Mouse (Mus musculus) right cerebral cortex, postnatal 4 days (tissue): Measurements from ENCODE around the gene Mybl2.
A peak's percentile ranks its signal among the peaks of the same experiment; 100 is the strongest.
"Not testable (repeated sequence)": the region's sequence is repeated elsewhere in the genome, so short reads cannot be mapped to it uniquely, and the experiment has no call there.

Experiments used
- DNase-seq: peaks from one replicate; pipeline ENCODE4 v3.0.0-alpha.2; 2022

Gene Mybl2

GRCm38 (mm10) chr2:163054335-163054840 is at the start of gene Mybl2:
Gene Mybl2, plus strand, starts transcription at chr2:163054687.
- DNase-seq, result peak; percentile 82

DNA sequence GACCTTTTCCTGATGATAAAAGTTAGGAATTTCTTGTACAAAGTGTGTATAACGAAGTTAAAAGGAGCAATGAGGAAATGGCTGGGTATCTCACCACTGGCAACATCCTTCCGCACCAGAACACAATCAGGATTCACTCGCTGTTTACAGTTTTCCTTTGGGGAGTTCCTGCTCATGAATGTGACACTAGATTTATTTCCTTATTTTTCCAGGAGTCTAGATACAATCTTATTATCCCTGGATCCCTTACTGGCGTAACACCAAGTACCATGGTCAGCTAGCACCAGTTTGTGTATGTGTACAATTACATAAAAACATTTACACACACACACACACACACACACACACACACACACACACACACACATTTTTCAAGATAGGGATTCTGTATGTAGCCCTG is 47.2 kb upstream of the Mybl2 start:
- DNase-seq, result no peak

DNA sequence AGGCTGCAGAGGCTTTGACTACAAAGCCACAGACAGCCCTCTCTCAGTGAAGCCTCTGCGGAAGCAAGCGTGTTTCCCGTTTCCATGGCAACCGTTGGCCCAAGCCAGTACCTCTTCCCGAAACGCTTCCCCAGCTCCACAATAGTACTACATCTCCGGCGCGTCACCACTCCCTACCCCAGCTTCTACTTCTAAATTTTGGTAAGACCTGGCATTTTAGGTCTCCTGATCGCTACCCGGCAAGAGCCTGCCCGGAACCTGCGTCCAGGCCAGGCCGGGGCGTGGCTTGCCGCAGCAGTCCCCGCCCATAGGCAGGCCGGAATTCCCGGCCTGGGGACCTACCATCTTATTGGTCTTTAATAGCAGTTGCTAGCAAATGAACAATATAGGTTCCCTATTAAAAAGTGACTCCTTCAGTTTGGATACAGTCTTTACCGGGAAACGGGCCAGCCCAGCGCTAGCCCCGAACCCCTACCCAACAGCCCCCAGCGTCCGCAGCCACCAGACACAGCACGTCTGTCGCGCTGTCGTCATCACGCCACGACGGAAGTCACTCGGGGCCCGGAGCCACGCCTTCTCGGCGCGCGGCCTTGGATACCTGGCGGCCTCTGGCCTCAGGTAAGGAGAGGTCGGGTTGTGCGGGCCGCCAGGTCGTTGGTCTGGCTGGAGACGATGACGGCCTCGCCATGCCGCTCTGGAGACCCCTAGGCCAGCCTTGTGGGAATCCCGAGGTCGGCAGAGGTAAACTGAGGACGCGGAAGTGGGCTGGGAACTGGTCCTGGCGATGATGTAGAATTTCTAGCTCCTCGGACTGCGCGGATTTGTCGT is 37.4 kb upstream of the Mybl2 start, which contains the start of gene Ift52:
Gene Ift52, plus strand, starts transcription at position 439 of the 828 bp plus-strand sequence.
- peak; percentile 90 for DNase-seq

DNA sequence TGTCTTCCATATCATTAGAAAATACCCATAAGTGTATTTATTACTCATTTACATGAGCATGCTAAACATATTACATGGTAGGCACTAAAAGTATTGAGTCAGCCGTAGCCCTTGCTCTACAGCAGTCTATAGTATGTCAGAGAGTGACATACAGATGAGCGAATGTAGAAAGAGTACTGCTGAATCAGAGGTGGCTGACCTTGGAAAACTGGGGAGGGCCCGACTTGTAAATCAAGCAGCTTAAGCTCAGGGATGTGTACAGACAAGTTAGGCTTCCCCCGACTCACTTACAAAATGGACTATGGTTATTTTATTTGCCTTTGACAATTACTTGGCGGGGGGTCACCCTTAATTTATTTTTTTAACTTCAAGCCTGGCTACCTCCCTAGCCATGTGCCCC is 23.2 kb upstream of the Mybl2 start:
- DNase-seq, result no peak

DNA sequence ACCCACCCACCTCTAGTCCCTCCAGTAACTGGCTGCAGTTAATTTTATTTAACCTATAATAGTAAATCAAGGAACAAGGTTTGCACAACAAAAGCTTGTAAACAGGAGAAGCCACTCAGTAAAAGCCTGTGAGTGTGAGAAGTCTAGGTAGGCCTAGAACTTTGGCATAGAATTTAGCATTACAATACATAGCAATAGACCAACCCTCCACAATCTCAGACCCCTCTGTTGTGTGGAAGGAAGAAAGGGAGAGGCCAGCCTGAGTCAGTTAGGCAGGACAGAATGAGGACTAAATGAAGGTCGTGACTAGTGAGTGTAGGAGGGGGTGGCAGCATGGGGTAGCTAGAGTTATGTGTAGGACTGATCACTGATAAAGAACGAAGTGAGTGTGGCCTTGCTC is 22.7 kb upstream of the Mybl2 start:
- DNase-seq, result no peak

GRCm38 (mm10) chr2:163032622-163033021 is 21.9 kb upstream of the Mybl2 start:
- no peak for DNase-seq

GRCm38 (mm10) chr2:163039940-163040339 is 14.5 kb upstream of the Mybl2 start:
- DNase-seq, result no peak

DNA sequence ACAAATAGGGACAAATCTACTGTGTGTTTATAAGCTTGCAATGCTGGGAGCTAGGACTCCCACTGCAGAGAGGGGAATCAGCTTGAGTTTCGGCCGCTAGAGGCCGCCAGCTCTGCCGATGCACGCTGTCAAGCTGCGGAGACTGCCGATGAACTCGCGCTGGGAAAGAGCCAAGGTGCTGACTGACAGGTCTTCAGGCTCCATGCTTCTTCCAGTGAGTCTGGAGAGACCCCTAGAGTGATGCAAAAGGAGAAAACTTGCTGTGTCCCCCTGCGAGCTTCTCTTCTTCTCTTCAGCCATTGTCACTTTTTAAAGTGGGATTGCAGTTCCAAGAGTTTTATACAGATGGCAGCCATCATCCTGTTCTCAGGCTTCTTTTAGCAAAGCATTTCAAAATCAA is 6.4 kb upstream of the Mybl2 start:
- DNase-seq, result peak; percentile 85

DNA sequence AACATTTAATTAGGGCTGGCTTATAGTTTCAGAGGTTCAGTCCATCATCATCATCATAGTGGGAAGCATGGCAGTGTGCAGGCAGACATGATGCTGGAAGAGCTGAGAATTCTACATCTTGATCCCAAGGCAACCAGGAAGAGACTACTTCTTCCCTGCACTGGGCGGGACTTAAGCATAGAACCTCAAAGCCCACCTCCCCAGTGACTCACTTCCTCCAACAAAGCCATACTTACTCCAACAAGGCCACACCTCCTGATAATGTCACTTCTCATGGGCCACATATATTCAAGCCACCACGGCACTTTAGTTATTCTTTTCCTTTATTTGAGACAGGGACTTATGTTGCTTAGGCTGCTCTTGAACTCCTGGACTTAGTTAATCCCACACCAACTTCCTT is 5.4 kb upstream of the Mybl2 start:
- no peak for DNase-seq

- no peak for DNase-seq
Measured at GRCm38 (mm10) chr2:163051691-163052090, 2.8 kb upstream of the Mybl2 start.

- DNase-seq, result no peak
Measured at GRCm38 (mm10) chr2:163052101-163052500, 2.4 kb upstream of the Mybl2 start.

DNA sequence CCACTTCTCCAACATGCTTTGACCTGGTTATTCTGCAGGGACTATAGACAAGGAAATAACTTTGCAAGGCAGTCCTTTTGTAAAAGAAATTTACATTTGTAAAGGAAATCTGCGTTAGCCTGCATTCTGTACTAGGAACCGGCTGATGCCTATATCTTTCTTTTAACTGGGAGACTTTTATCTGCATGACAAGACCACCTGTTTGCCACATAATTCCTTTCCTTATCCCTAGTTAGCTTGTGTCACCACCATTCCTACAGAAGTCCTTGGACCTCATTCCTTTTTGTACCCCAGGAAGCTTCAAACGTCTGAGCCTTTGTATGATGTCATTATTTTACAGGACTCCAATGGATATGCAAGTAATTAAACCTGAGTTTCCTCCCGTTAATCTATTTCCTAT is 1.7 kb upstream of the Mybl2 start:
- DNase-seq, result no peak

- DNase-seq, result peak; percentile 11
Measured at GRCm38 (mm10) chr2:163054891-163055494, 506 bp downstream of the Mybl2 start.

DNA sequence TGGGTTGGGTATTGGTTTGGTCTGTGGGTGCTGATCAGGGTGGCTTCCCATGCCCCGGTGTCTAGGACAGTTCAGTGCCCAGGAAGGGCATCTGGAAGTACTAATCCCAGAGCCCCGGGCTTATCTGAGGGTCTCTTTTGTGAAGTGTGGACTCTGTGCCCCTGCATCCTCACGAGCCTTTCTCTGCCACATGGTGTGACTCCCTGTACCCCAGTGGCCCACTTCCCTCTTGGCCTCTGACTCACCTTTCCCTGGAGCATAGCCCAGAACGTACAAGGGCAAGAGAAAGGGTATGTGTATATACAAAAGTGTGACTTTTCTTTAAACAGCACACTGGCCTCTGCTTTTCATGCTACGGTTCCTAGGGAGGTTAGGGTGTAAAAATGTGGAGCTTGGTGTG is 1.2 kb downstream of the Mybl2 start:
- DNase-seq, result no peak

DNA sequence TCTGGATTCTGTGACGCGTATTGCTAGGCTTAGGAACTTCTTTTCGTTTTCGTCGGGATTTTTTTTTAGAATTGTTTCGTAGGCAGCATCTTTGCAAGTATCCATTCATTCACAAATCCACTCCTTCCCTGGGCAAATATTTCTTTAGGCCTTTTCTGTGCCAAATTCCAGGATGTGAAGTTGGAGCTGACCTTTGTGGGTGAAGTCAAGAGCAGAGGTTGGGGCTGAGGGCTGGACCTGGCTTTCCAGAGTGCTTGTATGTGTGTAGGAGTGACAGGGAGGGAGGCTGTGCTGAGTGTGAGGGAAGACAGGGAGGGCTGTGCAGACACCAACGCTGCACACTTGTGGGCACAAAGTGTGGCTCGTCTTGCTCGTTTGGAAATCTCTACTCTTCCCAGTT is 2.1 kb downstream of the Mybl2 start:
- DNase-seq, result no peak

DNA sequence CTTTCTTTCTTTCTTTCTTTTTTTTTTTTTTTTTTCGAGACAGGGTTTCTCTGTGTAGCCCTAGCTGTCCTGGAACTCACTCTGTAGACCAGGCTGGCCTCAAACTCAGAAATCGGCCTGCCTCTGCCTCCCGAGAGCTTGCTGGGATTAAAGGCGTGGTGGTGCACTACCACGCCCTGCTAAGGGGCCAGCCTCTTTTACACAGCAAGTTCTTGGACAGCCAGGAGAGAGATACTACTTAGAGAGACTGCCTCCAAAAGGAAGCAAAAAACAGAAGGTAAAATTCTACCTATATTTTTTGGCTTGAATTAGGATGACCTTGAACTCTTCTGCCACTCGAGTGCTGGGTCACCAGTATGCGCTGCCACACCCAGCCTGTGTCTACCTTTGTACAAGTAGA is 4.5 kb downstream of the Mybl2 start:
- DNase-seq, result not testable (repeated sequence)

DNA sequence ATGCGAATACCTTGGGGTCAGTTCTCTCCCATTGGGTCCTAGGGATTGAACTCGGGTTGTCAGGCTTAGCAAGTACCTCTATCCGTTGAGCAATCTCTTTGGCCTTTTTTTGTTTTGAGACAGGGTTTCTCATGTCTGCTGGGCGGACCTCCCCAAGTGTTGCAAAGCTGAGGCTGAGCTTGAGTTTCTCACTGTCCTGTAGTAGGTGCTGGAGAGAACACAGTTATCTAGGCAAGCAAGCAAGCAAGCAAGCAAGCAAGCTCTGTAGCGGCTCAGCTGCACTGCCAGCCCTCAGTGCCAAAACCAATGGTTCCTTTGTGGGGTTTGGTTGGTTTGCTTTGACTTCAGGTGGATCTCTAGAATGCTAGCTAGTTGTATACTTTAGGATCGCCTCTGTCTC is 6.1 kb downstream of the Mybl2 start:
- no peak for DNase-seq

GRCm38 (mm10) chr2:163061203-163062118 is 7.0 kb downstream of the Mybl2 start:
- no peak for DNase-seq

DNA sequence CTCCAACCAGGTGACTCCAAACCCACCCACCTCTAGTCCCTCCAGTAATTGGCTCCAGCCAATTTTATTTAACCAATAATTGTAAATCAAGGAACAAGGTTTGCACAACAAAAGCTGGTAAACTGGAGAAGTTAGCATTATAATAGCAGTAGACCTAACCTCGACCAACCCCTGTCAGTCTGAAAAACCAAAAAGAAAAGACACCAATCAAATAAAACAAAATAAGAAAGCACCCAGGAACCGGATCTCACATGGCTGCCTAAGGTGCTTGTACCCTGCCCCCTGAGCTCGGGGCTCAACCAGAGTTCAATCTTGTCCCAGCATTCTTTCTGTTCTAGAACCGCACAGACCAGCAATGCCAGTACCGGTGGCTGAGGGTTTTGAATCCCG is 7.6 kb downstream of the Mybl2 start:
- no peak for DNase-seq

DNA sequence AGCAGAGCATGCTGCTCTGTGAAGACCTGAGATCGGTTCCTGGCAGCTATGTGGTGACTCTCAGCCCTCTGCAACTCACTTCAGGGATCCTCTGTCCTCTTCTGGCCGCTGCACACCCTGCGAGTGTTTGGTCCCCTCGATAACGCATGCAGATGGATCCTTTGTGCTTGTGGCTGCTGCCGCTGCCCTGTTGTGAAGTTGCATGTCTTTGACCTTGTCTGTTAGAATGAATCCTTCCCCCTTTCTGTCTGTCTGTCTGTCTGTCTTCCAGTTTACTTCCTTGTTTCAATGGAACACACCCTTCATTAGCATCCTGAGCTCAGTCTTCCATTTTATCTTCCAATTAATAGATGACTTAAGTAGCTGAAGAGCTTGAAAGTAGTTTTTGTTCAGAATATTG is 11.8 kb downstream of the Mybl2 start:
- no peak for DNase-seq

DNA sequence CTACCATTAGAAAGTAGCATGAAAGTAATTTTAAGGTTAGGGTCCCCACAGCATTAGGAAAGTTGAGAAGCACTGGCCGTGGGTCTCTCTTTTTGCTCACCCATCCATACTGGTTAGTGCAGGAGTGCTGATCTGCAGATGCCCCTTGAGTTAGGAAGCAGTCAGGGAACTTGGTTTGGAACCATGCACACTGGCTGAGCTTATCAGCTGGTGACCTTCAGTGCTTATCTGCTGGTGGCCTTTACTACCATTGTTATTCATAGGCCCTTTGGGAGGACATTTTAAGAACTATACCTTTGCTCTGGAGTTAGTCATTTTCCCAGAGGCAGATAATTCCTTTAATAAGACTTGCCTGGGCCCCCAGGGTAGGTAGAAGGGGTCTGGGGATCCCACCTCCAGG is 12.7 kb downstream of the Mybl2 start:
- DNase-seq, result no peak

- no peak for DNase-seq
Measured at GRCm38 (mm10) chr2:163070213-163070612, 15.7 kb downstream of the Mybl2 start.

DNA sequence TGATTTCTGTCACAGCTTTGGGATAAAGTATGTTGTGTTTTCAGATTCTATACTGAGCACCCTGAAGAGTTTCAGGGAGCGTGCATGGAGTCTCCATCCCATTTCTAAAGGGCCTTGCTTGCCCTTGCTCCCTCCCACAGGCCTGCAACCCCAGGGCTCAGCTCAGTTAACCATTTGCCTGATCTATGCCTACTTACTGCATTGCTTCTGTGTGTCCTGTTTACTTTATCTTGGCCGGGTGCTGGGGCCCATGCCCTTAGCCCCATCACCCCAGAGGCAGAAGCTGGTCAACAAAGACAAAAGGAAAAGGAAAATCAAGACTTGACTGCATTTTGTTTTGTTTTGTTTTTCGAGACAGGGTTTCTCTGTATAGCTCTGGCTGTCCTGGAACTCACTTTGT is 17.1 kb downstream of the Mybl2 start:
- no peak for DNase-seq
